Mouse (Mus musculus) gastrocnemius, postnatal 10 days (tissue): ENCODE measurements around the gene Tgif2. TPM values are rescaled to one million over a fixed set of nuclear protein-coding genes. Genes with fewer than 3 reads are reported as not detected.
"Not testable (repeated sequence)": the region's sequence is repeated elsewhere in the genome, so short reads cannot be mapped to it uniquely, and the experiment has no call there.

Experiments
- DNase-seq: peaks from one replicate; pipeline ENCODE4 v3.0.0; 2021; ENCODE audit warnings: mixed read lengths
- total RNA-seq, 2 experiments: library from RNA; stranded (reverse); gene quantifications; 2 replicates each; pipeline ENCODE4 v1.2.3; 2021

The Tgif2 gene
- total RNA-seq, 2 experiments from 2014 or later = 5.4 to 8.4 TPM

GRCm38 (mm10) chr2:156842711-156843110 lies 2.9 kb downstream of the Tgif2 start:
- DNase-seq = no peak

- no peak for DNase-seq
These were observed 3.5 kb downstream of the Tgif2 start for GRCm38 (mm10) chr2:156843331-156843730.

GRCm38 (mm10) chr2:156844715-156845114 lies 4.9 kb downstream of the Tgif2 start:
- DNase-seq = no peak

GRCm38 (mm10) chr2:156847653-156848052 lies 7.8 kb downstream of the Tgif2 start:
- DNase-seq = no peak

- peak; percentile 36 for DNase-seq
These were observed 8.8 kb downstream of the Tgif2 start for GRCm38 (mm10) chr2:156848526-156849182.

- no peak for DNase-seq
These were observed 10.7 kb downstream of the Tgif2 start for GRCm38 (mm10) chr2:156850505-156850904.

GRCm38 (mm10) chr2:156853584-156853983 lies 13.8 kb downstream of the Tgif2 start:
- DNase-seq = not testable (repeated sequence)

- DNase-seq = peak; percentile 15
These were observed 14.4 kb downstream of the Tgif2 start for GRCm38 (mm10) chr2:156853999-156854771.

GRCm38 (mm10) chr2:156856311-156856710 lies 16.5 kb downstream of the Tgif2 start:
- DNase-seq = no peak

- DNase-seq = no peak
These were observed 17.6 kb downstream of the Tgif2 start for GRCm38 (mm10) chr2:156857385-156857791.

- DNase-seq = no peak
These were observed 18.0 kb downstream of the Tgif2 start, which contains the start of gene 4930518I15Rik for GRCm38 (mm10) chr2:156857835-156858234. TSS of gene 4930518I15Rik (minus strand) at chr2:156857946.

- no peak for DNase-seq
These were observed 18.9 kb downstream of the Tgif2 start for GRCm38 (mm10) chr2:156858671-156859070.

GRCm38 (mm10) chr2:156862041-156862717 lies 22.4 kb downstream of the Tgif2 start:
- no peak for DNase-seq

GRCm38 (mm10) chr2:156862772-156863486 lies 23.1 kb downstream of the Tgif2 start, which contains the start of gene Rab5if:
TSS of gene Rab5if (plus strand) at chr2:156863128.
- DNase-seq = peak; percentile 97

GRCm38 (mm10) chr2:156863487-156864160 lies 23.8 kb downstream of the Tgif2 start:
- DNase-seq = peak; percentile 46

GRCm38 (mm10) chr2:156864481-156864880 lies 24.7 kb downstream of the Tgif2 start:
- no peak for DNase-seq

GRCm38 (mm10) chr2:156868994-156869393 lies 29.2 kb downstream of the Tgif2 start:
- no peak for DNase-seq

- no peak for DNase-seq
These were observed 29.7 kb downstream of the Tgif2 start for GRCm38 (mm10) chr2:156869554-156869953.

GRCm38 (mm10) chr2:156870519-156870918 lies 30.7 kb downstream of the Tgif2 start:
- peak; percentile 39 for DNase-seq

GRCm38 (mm10) chr2:156873629-156874028 lies 33.8 kb downstream of the Tgif2 start:
- DNase-seq = peak; percentile 47

GRCm38 (mm10) chr2:156874047-156874759 lies 34.4 kb downstream of the Tgif2 start:
- no peak for DNase-seq
